Mouse (Mus musculus) lung, embryonic 15.5 days (tissue): Measurements from ENCODE around the gene Tcf7l1. TPM values are rescaled to one million over a fixed set of nuclear protein-coding genes. Genes with fewer than 3 reads are reported as not detected.

Source experiments
- ATAC-seq: fragments of 200-750 bp; cut with Nextera tagmentation; 2 replicates; pipeline ENCODE4 v1.8.0; 2017; ENCODE audit warnings: moderate number of reproducible peaks, borderline replicate concordance; ENCODE audit not compliant: low FRiP score, low TSS enrichment; ENCODE audit errors: extremely low read depth
- H3K27ac ChIP-seq: fragments of 300-500 bp; sonication (generic); 2 replicates; pipeline ENCODE4 v1.5.1; 2015; ENCODE audit warnings: moderate library complexity, mild to moderate bottlenecking, inconsistent platforms
- H3K27me3 ChIP-seq: fragments of 300-500 bp; sonication (generic); 2 replicates; pipeline ENCODE4 v1.6.1; 2015; ENCODE audit warnings: inconsistent platforms
- H3K36me3 ChIP-seq: fragments of 300-500 bp; sonication (generic); 2 replicates; pipeline ENCODE4 v1.6.1; 2015; ENCODE audit warnings: inconsistent platforms
- H3K4me1 ChIP-seq: fragments of 300-500 bp; sonication (generic); 2 replicates; pipeline ENCODE4 v1.6.1; 2015; ENCODE audit warnings: inconsistent platforms
- H3K4me2 ChIP-seq: fragments of 300-500 bp; sonication (generic); 2 replicates; pipeline ENCODE4 v1.6.1; 2015; ENCODE audit warnings: inconsistent platforms, mild to moderate bottlenecking, moderate library complexity
- H3K4me3 ChIP-seq: fragments of 300-500 bp; sonication (generic); 2 replicates; pipeline ENCODE4 v1.5.1; 2015; ENCODE audit warnings: mild to moderate bottlenecking, inconsistent platforms
- H3K9ac ChIP-seq: fragments of 300-500 bp; sonication (generic); 2 replicates; pipeline ENCODE4 v1.6.1; 2015; ENCODE audit warnings: inconsistent platforms
- H3K9me3 ChIP-seq: fragments of 300-500 bp; sonication (generic); 2 replicates; pipeline ENCODE4 v1.6.1; 2016; ENCODE audit warnings: inconsistent platforms
- WGBS: fragments of 180-500 bp; shearing (Covaris S2); methylation state at CpG from one replicate; pipeline ENCODE4 v1.1.7; 2015; 5-methylcytosine and 5-hydroxymethylcytosine counted together
- polyA plus RNA-seq: library from polyadenylated mRNA; unstranded; fragments of >200 nt; fragmentation: Nextera tagmentation; extraction: Ambion mirVana; gene quantifications from 2 replicates; pipeline ENCODE4 v1.2.1, GENCODE M21; 2015

Tcf7l1 gene
- polyA plus RNA-seq, 1 experiment from 2014 or later = 33.8 TPM

- H3K9me3 ChIP-seq = no peaks in the 10 kb centered on the region
- no peaks in the 10 kb centered on the region for H3K27me3 ChIP-seq
- no peak overlapping the region for H3K4me3 ChIP-seq
- WGBS = 88% methylated on average over 6 of the region's 6 CpGs
- H3K36me3 ChIP-seq = no peaks in the 10 kb centered on the region
- no peak overlapping the region for H3K4me2 ChIP-seq
- no peak for ATAC-seq
- no peak overlapping the region for H3K9ac ChIP-seq
- peaks cover 79% of the 10 kb centered on the region for H3K4me1 ChIP-seq
- H3K27ac ChIP-seq = no peak overlapping the region
Measured at GRCm38 (mm10) chr6:72692469-72692868, 96.6 kb downstream of the Tcf7l1 start.

GRCm38 (mm10) chr6:72691549-72691948, 97.5 kb downstream of the Tcf7l1 start:
- Histone ChIP-seq H3K9ac (no peak overlapping the region), H3K4me3 (no peak overlapping the region), H3K27ac (no peak overlapping the region), H3K36me3 (no peaks in the 10 kb centered on the region), H3K4me2 (no peak overlapping the region), H3K27me3 (no peaks in the 10 kb centered on the region), H3K9me3 (no peaks in the 10 kb centered on the region), H3K4me1 (peaks cover 73% of the 10 kb centered on the region)
- WGBS = 65% methylated on average over 9 of the region's 9 CpGs
- no peak for ATAC-seq

- H3K9ac ChIP-seq = no peak overlapping the region
Measured at GRCm38 (mm10) chr6:72690595-72690994, 98.5 kb downstream of the Tcf7l1 start.

GRCm38 (mm10) chr6:72690001-72690400, 99.1 kb downstream of the Tcf7l1 start:
- H3K27ac ChIP-seq = peak overlapping the region; percentile 77
- H3K4me3 ChIP-seq = no peak overlapping the region
- peaks cover 78% of the 10 kb centered on the region for H3K4me1 ChIP-seq
- ATAC-seq = peak; percentile 61; the same call in 1 of the 2 replicates
- no peak overlapping the region for H3K9ac ChIP-seq
- H3K36me3 ChIP-seq = no peaks in the 10 kb centered on the region
- H3K4me2 ChIP-seq = no peak overlapping the region
- H3K27me3 ChIP-seq = no peaks in the 10 kb centered on the region
- 62% methylated on average over 8 of the region's 8 CpGs for WGBS
- no peaks in the 10 kb centered on the region for H3K9me3 ChIP-seq

More at GRCm38 (mm10) chr6:72690595-72690994, 98.5 kb downstream of the Tcf7l1 start:
- 0 out of 2 replicates have a peak, but pooled peaks have one; percentile 21 for ATAC-seq
- Histone ChIP-seq H3K27me3 (no peaks in the 10 kb centered on the region), H3K4me1 (peaks cover 78% of the 10 kb centered on the region), H3K4me3 (no peak overlapping the region), H3K9me3 (no peaks in the 10 kb centered on the region), H3K27ac (peak overlapping the region; percentile 77), H3K4me2 (peak overlapping the region; percentile 16; the same call in 1 of the 2 replicates), H3K36me3 (no peaks in the 10 kb centered on the region)
- 34% methylated on average over 10 of the region's 10 CpGs for WGBS

- H3K9ac ChIP-seq = no peak overlapping the region
Measured at GRCm38 (mm10) chr6:72689046-72689445, 100.0 kb downstream of the Tcf7l1 start.

GRCm38 (mm10) chr6:72685165-72685564, 103.9 kb downstream of the Tcf7l1 start:
- WGBS = 32% methylated on average over 9 of the region's 9 CpGs
- H3K4me3 ChIP-seq = no peak overlapping the region
- no peaks in the 10 kb centered on the region for H3K27me3 ChIP-seq
- H3K9ac ChIP-seq = no peak overlapping the region
- no peaks in the 10 kb centered on the region for H3K9me3 ChIP-seq
- no peak overlapping the region; the same call in 1 of the 2 replicates for H3K4me2 ChIP-seq
- peaks cover 61% of the 10 kb centered on the region for H3K4me1 ChIP-seq
- H3K36me3 ChIP-seq = no peaks in the 10 kb centered on the region
- peak overlapping the region; percentile 60 for H3K27ac ChIP-seq
- peak; percentile 23; the same call in 1 of the 2 replicates for ATAC-seq

More at GRCm38 (mm10) chr6:72689046-72689445, 100.0 kb downstream of the Tcf7l1 start:
- Histone ChIP-seq H3K27ac (peak overlapping the region; percentile 77), H3K4me3 (no peak overlapping the region), H3K9me3 (no peaks in the 10 kb centered on the region), H3K4me2 (no peak overlapping the region), H3K4me1 (peaks cover 78% of the 10 kb centered on the region), H3K36me3 (no peaks in the 10 kb centered on the region), H3K27me3 (no peaks in the 10 kb centered on the region)
- WGBS = 63% methylated on average over 5 of the region's 5 CpGs
- ATAC-seq = no peak

GRCm38 (mm10) chr6:72684260-72684805, 104.7 kb downstream of the Tcf7l1 start:
- Histone ChIP-seq H3K27me3 (no peaks in the 10 kb centered on the region), H3K9ac (no peak overlapping the region), H3K36me3 (no peaks in the 10 kb centered on the region), H3K4me1 (peaks cover 58% of the 10 kb centered on the region), H3K9me3 (no peaks in the 10 kb centered on the region), H3K27ac (peak overlapping the region; percentile 60), H3K4me3 (no peak overlapping the region), H3K4me2 (no peak overlapping the region)
- ATAC-seq = peak; percentile 52; the same call in 1 of the 2 replicates
- 44% methylated on average over 4 of the region's 4 CpGs for WGBS

GRCm38 (mm10) chr6:72682238-72682637, 106.8 kb downstream of the Tcf7l1 start:
- Histone ChIP-seq H3K4me1 (peaks cover 72% of the 10 kb centered on the region), H3K27ac (no peak overlapping the region), H3K4me3 (no peak overlapping the region), H3K4me2 (no peak overlapping the region), H3K9ac (no peak overlapping the region), H3K27me3 (no peaks in the 10 kb centered on the region), H3K9me3 (no peaks in the 10 kb centered on the region), H3K36me3 (no peaks in the 10 kb centered on the region)
- 56% methylated on average over 4 of the region's 4 CpGs for WGBS
- ATAC-seq = no peak

- peaks cover 76% of the 10 kb centered on the region for H3K4me1 ChIP-seq
- H3K27ac ChIP-seq = no peak overlapping the region
- WGBS = 81% methylated on average over 9 of the region's 9 CpGs
Measured at GRCm38 (mm10) chr6:72680936-72681335, 108.1 kb downstream of the Tcf7l1 start.

GRCm38 (mm10) chr6:72678631-72679030, 110.4 kb downstream of the Tcf7l1 start:
- no peak for ATAC-seq
- H3K4me1 ChIP-seq = peaks cover 65% of the 10 kb centered on the region
- H3K9ac ChIP-seq = 0 out of 2 replicates have a peak overlapping the region, but pooled peaks have one; percentile 1
- no peaks in the 10 kb centered on the region for H3K36me3 ChIP-seq
- no peak overlapping the region for H3K4me2 ChIP-seq
- H3K27ac ChIP-seq = peak overlapping the region; percentile 97
- H3K27me3 ChIP-seq = no peaks in the 10 kb centered on the region
- H3K9me3 ChIP-seq = no peaks in the 10 kb centered on the region
- 27% methylated on average over 9 of the region's 9 CpGs for WGBS
- H3K4me3 ChIP-seq = no peak overlapping the region

More at GRCm38 (mm10) chr6:72680936-72681335, 108.1 kb downstream of the Tcf7l1 start:
- ATAC-seq = no peak
- no peak overlapping the region for H3K9ac ChIP-seq
- H3K27me3 ChIP-seq = no peaks in the 10 kb centered on the region
- no peaks in the 10 kb centered on the region for H3K36me3 ChIP-seq
- H3K9me3 ChIP-seq = no peaks in the 10 kb centered on the region
- H3K4me3 ChIP-seq = no peak overlapping the region
- no peak overlapping the region for H3K4me2 ChIP-seq

GRCm38 (mm10) chr6:72677510-72678220, 111.4 kb downstream of the Tcf7l1 start:
- Histone ChIP-seq H3K27ac (peak overlapping the region; percentile 97), H3K4me1 (peaks cover 73% of the 10 kb centered on the region), H3K4me2 (peak overlapping the region; percentile 50), H3K27me3 (no peaks in the 10 kb centered on the region), H3K9me3 (no peaks in the 10 kb centered on the region), H3K4me3 (peak overlapping the region; percentile 29), H3K9ac (peak overlapping the region; percentile 20; the same call in 1 of the 2 replicates), H3K36me3 (no peaks in the 10 kb centered on the region)
- 21% methylated on average over 11 of the region's 11 CpGs for WGBS
- ATAC-seq = peak; percentile 76; the same call in 1 of the 2 replicates

GRCm38 (mm10) chr6:72677079-72677478, 112.0 kb downstream of the Tcf7l1 start:
- H3K4me3 ChIP-seq = peak overlapping the region; percentile 29
- H3K4me2 ChIP-seq = peak overlapping the region; percentile 50
- peak overlapping the region; percentile 20; the same call in 1 of the 2 replicates for H3K9ac ChIP-seq
- WGBS = 9% methylated on average over 10 of the region's 10 CpGs
- ATAC-seq = peak; percentile 58; the same call in 1 of the 2 replicates
- H3K4me1 ChIP-seq = peaks cover 77% of the 10 kb centered on the region
- no peaks in the 10 kb centered on the region for H3K36me3 ChIP-seq
- no peaks in the 10 kb centered on the region for H3K9me3 ChIP-seq
- no peaks in the 10 kb centered on the region for H3K27me3 ChIP-seq
- peak overlapping the region; percentile 97 for H3K27ac ChIP-seq
